Mouse (Mus musculus) ES-Bruce4 (cell line): ENCODE measurements around the gene Nrxn3. TPM values are rescaled to one million over a fixed set of nuclear protein-coding genes. Genes with fewer than 3 reads are reported as not detected.

Experiments used
- H3K27ac ChIP-seq: 2 replicates; pipeline ENCODE4 v1.5.1; 2012; ENCODE audit warnings: low read length, inconsistent platforms; ENCODE audit not compliant: insufficient read depth
- H3K27me3 ChIP-seq: 2 replicates; pipeline ENCODE4 v1.6.1; 2012; ENCODE audit warnings: mild to moderate bottlenecking, low read length, inconsistent platforms; ENCODE audit not compliant: control insufficient read depth, poor library complexity, insufficient read depth, severe bottlenecking
- H3K36me3 ChIP-seq: 2 replicates; pipeline ENCODE4 v1.6.1; 2012; ENCODE audit warnings: inconsistent platforms, mild to moderate bottlenecking, low read length, moderate library complexity; ENCODE audit not compliant: control insufficient read depth, poor library complexity, insufficient read depth, severe bottlenecking
- H3K4me1 ChIP-seq: one replicate; pipeline ENCODE4 v1.8.1; 2011; ENCODE audit warnings: low read length; ENCODE audit not compliant: control insufficient read depth, insufficient read depth
- H3K4me3 ChIP-seq: 2 replicates; pipeline ENCODE4 v1.5.1; 2011; ENCODE audit warnings: low read depth, mild to moderate bottlenecking, low read length
- H3K9ac ChIP-seq: 2 replicates; pipeline ENCODE4 v1.6.1; 2012; ENCODE audit warnings: low read depth, mild to moderate bottlenecking, inconsistent platforms; ENCODE audit not compliant: poor library complexity, severe bottlenecking
- H3K9me3 ChIP-seq: replicated peaks from 2 replicates; pipeline ENCODE4 v1.6.1; 2012; ENCODE audit warnings: mild to moderate bottlenecking, low read length, inconsistent platforms; ENCODE audit not compliant: control insufficient read depth, poor library complexity, insufficient read depth, severe bottlenecking
- CTCF ChIP-seq: IDR thresholded peaks from one replicate; pipeline ENCODE4 v1.8.1; 2011; ENCODE audit warnings: low read depth, low read length
- EP300 ChIP-seq: IDR thresholded peaks from 2 replicates; pipeline ENCODE4 v1.6.1; 2011; ENCODE audit warnings: low read depth, low read length; ENCODE audit not compliant: insufficient read depth
- POLR2A ChIP-seq: IDR thresholded peaks from one replicate; pipeline ENCODE4 v1.8.1; 2011; ENCODE audit warnings: low read length; ENCODE audit not compliant: insufficient read depth
- polyA plus RNA-seq: library from polyadenylated mRNA; stranded (reverse); fragments of >200 nt; gene quantifications from 2 replicates; pipeline ENCODE4 v1.2.4, GENCODE M21; 2011; ENCODE audit warnings: low read depth; ENCODE audit not compliant: missing spikeins, insufficient read depth, insufficient read length

Gene Nrxn3
- polyA plus RNA-seq, 1 experiment: not detected

DNA sequence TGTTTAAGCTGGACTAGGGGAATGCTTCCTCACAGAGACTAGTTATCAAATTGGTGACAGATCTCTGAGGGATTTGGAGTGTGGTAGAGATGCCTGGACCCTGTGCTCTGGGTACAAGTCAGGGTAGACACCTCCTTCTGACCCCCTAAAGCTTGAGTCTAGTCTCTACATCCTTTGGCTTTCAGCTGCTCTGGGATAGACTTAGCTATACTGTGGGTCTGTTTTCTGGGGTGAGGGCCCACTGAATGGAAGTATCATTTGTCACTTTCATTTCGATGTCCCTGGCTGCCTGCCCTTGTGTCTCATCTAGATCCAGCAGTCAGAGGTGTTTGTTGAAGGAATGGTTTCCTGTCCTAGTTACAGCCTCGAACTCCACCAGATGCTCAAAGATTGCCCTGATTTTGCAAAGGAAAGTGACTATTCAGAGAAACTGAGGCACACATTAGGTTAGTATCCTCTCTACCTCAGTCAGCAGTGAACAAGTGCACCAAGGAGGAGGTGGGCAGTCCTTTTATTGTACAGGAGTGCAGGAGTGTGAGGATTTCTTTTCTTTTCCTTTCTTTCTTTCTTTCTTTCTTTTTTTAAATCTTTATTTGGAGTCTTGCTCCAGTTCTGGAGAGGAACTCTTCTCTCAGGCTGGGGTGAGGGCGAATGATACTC, 515 bp upstream of the Nrxn3 start:
- Histone ChIP-seq H3K9me3 (no peaks in the 10 kb centered on the region), H3K36me3 (no peaks in the 10 kb centered on the region), H3K27ac (no peak overlapping the region), H3K27me3 (no peaks in the 10 kb centered on the region), H3K4me1 (no peaks in the 10 kb centered on the region), H3K4me3 (no peak overlapping the region), H3K9ac (no peak overlapping the region)
- TF ChIP-seq EP300 (no peak), CTCF (no peak), POLR2A (no peak)

DNA sequence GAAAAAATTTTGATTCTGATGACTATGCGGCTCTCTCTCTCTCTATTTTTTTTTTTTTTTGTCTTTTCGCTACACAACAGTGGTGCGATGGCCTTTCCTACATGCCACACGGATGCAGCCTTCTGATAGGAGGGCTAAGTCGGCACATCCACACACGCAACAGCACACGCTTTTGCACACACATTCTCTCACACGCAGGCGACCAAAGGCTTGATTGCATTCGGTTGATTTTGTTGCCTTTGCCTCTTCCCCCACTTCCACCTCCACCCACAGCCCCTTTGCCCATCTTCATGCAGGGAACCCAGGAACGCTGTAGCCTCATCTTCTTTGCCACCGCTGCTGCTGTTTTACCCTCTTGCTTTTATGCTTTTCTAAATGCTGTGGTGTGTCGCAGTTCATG, 3.6 kb downstream of the Nrxn3 start:
- Histone ChIP-seq H3K9ac (no peak overlapping the region), H3K9me3 (no peaks in the 10 kb centered on the region)

DNA sequence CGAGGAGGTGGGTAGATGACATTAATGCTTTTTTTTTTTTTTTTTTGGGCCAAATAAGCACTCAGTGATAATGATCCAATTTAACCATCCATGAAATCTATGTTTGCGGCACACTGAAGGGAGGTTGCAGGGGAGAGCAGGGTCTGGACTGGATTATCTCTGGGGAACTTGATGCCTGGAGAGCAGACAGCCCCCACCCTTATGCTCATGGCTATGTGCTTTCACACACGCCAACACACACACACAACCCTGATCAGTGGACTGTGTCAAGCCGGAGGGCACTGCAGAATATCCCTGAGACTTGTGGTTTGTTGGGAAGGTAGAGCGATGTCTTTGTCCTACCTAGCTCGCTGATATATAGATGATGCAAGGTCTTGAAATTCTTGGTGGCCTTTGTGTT, 4.1 kb downstream of the Nrxn3 start:
- Histone ChIP-seq H3K27me3 (no peaks in the 10 kb centered on the region), H3K9ac (no peak overlapping the region), H3K9me3 (no peaks in the 10 kb centered on the region), H3K36me3 (no peaks in the 10 kb centered on the region), H3K4me1 (no peaks in the 10 kb centered on the region), H3K27ac (no peak overlapping the region), H3K4me3 (no peak overlapping the region)
- no peak for TF ChIP-seq EP300
- TF ChIP-seq POLR2A: no peak
- no peak for TF ChIP-seq CTCF

More for the DNA sequence above, 3.6 kb downstream of the Nrxn3 start:
- Histone ChIP-seq H3K4me3 (no peak overlapping the region), H3K36me3 (no peaks in the 10 kb centered on the region), H3K4me1 (no peaks in the 10 kb centered on the region), H3K27me3 (no peaks in the 10 kb centered on the region), H3K27ac (no peak overlapping the region)
- no peak for TF ChIP-seq EP300
- TF ChIP-seq POLR2A: no peak
- TF ChIP-seq CTCF: no peak

DNA sequence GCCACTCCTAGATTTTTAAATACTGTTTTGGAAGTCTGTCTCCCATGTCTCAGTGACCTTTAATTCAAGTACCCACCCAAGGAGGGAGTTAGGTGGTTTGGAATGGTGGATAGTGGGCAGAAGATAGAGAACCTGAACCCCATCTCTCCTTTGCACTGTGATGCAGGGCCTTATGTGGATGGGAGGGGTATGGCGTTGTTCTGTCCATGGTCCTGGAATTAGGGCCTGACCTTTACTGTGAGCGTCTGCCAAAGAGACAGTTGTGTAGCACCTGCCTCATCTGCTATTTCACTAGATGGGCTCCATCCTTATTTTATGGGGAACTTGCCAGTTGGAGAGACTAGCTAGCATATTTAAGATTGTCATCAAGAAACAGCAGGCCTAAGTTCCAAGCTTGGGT, 8.0 kb downstream of the Nrxn3 start:
- no peaks in the 10 kb centered on the region for H3K4me1 ChIP-seq
- no peak overlapping the region for H3K9ac ChIP-seq
- H3K36me3 ChIP-seq: no peaks in the 10 kb centered on the region
- no peaks in the 10 kb centered on the region for H3K9me3 ChIP-seq
- H3K4me3 ChIP-seq: no peak overlapping the region
- no peak overlapping the region for H3K27ac ChIP-seq
- no peaks in the 10 kb centered on the region for H3K27me3 ChIP-seq
- TF ChIP-seq POLR2A (no peak), CTCF (no peak), EP300 (no peak)

DNA sequence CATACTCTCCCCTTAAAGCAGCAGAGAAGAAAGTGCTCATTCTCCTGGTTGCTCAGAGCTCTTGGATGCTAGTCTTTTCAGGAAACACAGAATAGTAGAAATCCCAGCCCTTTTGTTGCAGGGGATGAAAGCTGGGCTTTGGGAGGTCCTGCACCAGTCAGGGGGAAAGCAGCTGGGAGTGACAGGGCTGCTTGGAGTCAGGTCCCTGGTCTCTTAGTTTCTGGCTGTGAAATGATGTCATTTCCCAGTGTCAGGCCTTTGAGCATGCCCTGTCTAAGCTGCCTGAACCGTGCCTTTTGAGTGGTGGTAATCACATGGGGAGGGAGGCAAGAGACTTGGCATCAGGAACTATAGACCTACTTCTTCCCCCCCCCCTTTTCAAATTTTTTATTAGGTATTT, 12.4 kb downstream of the Nrxn3 start:
- Histone ChIP-seq H3K27me3 (no peaks in the 10 kb centered on the region), H3K9ac (no peak overlapping the region), H3K4me3 (no peak overlapping the region), H3K27ac (no peak overlapping the region), H3K9me3 (no peaks in the 10 kb centered on the region), H3K36me3 (no peaks in the 10 kb centered on the region), H3K4me1 (no peaks in the 10 kb centered on the region)
- TF ChIP-seq EP300: no peak

DNA sequence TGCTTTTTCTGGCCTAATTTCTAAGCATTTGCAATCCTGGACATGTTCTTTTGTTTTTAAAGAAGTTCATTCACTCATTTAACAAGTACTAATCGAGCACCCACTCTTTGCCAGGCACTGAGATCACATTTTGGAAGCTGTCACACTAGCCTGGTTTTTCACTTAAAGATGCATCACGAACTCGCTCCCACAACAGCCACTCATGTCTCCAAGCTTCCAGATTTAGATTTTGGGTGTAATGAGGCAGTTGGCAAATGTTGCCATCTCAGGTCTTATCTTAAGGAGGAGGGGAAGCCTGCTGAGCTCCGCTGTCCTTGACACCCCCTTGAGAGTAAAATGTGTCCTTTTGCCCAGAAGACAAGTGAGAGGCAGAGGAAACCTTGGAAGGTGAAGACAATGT, 14.4 kb downstream of the Nrxn3 start:
- H3K27ac ChIP-seq: no peak overlapping the region
- TF ChIP-seq POLR2A: no peak
- no peak for TF ChIP-seq CTCF
- TF ChIP-seq EP300: no peak
- no peak overlapping the region for H3K9ac ChIP-seq
- no peaks in the 10 kb centered on the region for H3K27me3 ChIP-seq
- no peaks in the 10 kb centered on the region; the same call in 1 of the 2 replicates for H3K9me3 ChIP-seq
- H3K4me1 ChIP-seq: no peaks in the 10 kb centered on the region
- no peak overlapping the region for H3K4me3 ChIP-seq
- no peaks in the 10 kb centered on the region for H3K36me3 ChIP-seq
